Mouse (Mus musculus): ENCODE measurements around the gene Polr2l. TPM values are rescaled to one million over a fixed set of nuclear protein-coding genes. Genes with fewer than 3 reads are reported as not detected.

Polr2l gene
- polyA plus RNA-seq, 1 experiment: 29.0 TPM

GRCm38 (mm10) chr7:141443828-141444237 is 31.1 kb downstream of the Polr2l start, which contains the start of gene Pidd1:
Pidd1 (minus strand) TSS chr7:141444025.
- Histone ChIP-seq H3K4me1 (ENCODE audit: control insufficient read depth, insufficient read depth, low read length) (peaks cover 11% of the 10 kb centered on the region; the same call in 1 of the 2 replicates), H3K4me3 (replicated peaks; ENCODE audit: extremely low read depth, low read depth, low read length) (peak within 1 kb of the TSS; percentile 52)
- WGBS: under 1% methylated on average over 25 of the region's 25 CpGs
- TF ChIP-seq CTCF (IDR thresholded peaks at IDR 0.05; ENCODE audit: insufficient read depth, low read length) (no peak), POLR2A (IDR thresholded peaks at IDR 0.05; ENCODE audit: borderline replicate concordance, extremely low read depth, low read depth, low read length) (peak; percentile 20; the same call in 1 of the 2 replicates)
- DNase-seq: peak; percentile 69

- DNase-seq: no peak
- 14% methylated on average over 12 of the region's 12 CpGs for WGBS
- peaks cover 8% of the 10 kb centered on the region; the same call in 1 of the 2 replicates for H3K4me1 ChIP-seq (ENCODE audit: control insufficient read depth, insufficient read depth, low read length)
- no peak for TF ChIP-seq POLR2A (IDR thresholded peaks at IDR 0.05; ENCODE audit: borderline replicate concordance, extremely low read depth, low read depth, low read length)
- TF ChIP-seq CTCF (IDR thresholded peaks at IDR 0.05; ENCODE audit: insufficient read depth, low read length): no peak
- H3K4me3 ChIP-seq (replicated peaks; ENCODE audit: extremely low read depth, low read depth, low read length): peak overlapping the region; percentile 52
Observed at GRCm38 (mm10) chr7:141443081-141443821, 31.7 kb downstream of the Polr2l start.

GRCm38 (mm10) chr7:141442199-141442598 is 32.7 kb downstream of the Polr2l start:
- DNase-seq: no peak

GRCm38 (mm10) chr7:141441460-141441859 is 33.5 kb downstream of the Polr2l start:
- H3K4me3 ChIP-seq (replicated peaks; ENCODE audit: extremely low read depth, low read depth, low read length): no peak overlapping the region
- TF ChIP-seq CTCF (IDR thresholded peaks at IDR 0.05; ENCODE audit: insufficient read depth, low read length): no peak
- no peak for TF ChIP-seq POLR2A (IDR thresholded peaks at IDR 0.05; ENCODE audit: borderline replicate concordance, extremely low read depth, low read depth, low read length)
- DNase-seq: no peak
- peaks cover 8% of the 10 kb centered on the region; the same call in 1 of the 2 replicates for H3K4me1 ChIP-seq (ENCODE audit: control insufficient read depth, insufficient read depth, low read length)
- WGBS: 95% methylated on average over 9 of the region's 9 CpGs

More at GRCm38 (mm10) chr7:141442199-141442598, 32.7 kb downstream of the Polr2l start:
- TF ChIP-seq POLR2A (IDR thresholded peaks at IDR 0.05; ENCODE audit: borderline replicate concordance, extremely low read depth, low read depth, low read length): no peak
- TF ChIP-seq CTCF (IDR thresholded peaks at IDR 0.05; ENCODE audit: insufficient read depth, low read length): no peak
- WGBS: 94% methylated on average over 13 of the region's 13 CpGs
- no peak overlapping the region for H3K4me3 ChIP-seq (replicated peaks; ENCODE audit: extremely low read depth, low read depth, low read length)
- H3K4me1 ChIP-seq (ENCODE audit: control insufficient read depth, insufficient read depth, low read length): peaks cover 8% of the 10 kb centered on the region; the same call in 1 of the 2 replicates

- H3K4me1 ChIP-seq (ENCODE audit: control insufficient read depth, insufficient read depth, low read length): peaks cover 10% of the 10 kb centered on the region
- peak; percentile 71 for TF ChIP-seq CTCF (IDR thresholded peaks at IDR 0.05; ENCODE audit: insufficient read depth, low read length)
- TF ChIP-seq POLR2A (IDR thresholded peaks at IDR 0.05; ENCODE audit: borderline replicate concordance, extremely low read depth, low read depth, low read length): no peak
- peak; percentile 54 for DNase-seq
- no peak overlapping the region for H3K4me3 ChIP-seq (replicated peaks; ENCODE audit: extremely low read depth, low read depth, low read length)
- 25% methylated on average over 6 of the region's 6 CpGs for WGBS
Observed at GRCm38 (mm10) chr7:141440613-141441012, 34.3 kb downstream of the Polr2l start.

- WGBS: 94% methylated on average over 11 of the region's 11 CpGs
- TF ChIP-seq POLR2A (IDR thresholded peaks at IDR 0.05; ENCODE audit: borderline replicate concordance, extremely low read depth, low read depth, low read length): no peak
- Histone ChIP-seq H3K4me3 (replicated peaks; ENCODE audit: extremely low read depth, low read depth, low read length) (no peak overlapping the region), H3K4me1 (ENCODE audit: control insufficient read depth, insufficient read depth, low read length) (peaks cover 15% of the 10 kb centered on the region)
- no peak for DNase-seq
Observed at GRCm38 (mm10) chr7:141439811-141440210, 35.1 kb downstream of the Polr2l start.

GRCm38 (mm10) chr7:141439140-141439679 is 35.7 kb downstream of the Polr2l start:
- Histone ChIP-seq H3K4me1 (ENCODE audit: control insufficient read depth, insufficient read depth, low read length) (peaks cover 18% of the 10 kb centered on the region), H3K4me3 (replicated peaks; ENCODE audit: extremely low read depth, low read depth, low read length) (no peak overlapping the region)
- no peak for DNase-seq
- WGBS: 97% methylated on average over 10 of the region's 10 CpGs
- TF ChIP-seq POLR2A (IDR thresholded peaks at IDR 0.05; ENCODE audit: borderline replicate concordance, extremely low read depth, low read depth, low read length) (no peak), CTCF (IDR thresholded peaks at IDR 0.05; ENCODE audit: insufficient read depth, low read length) (no peak)

- WGBS: 93% methylated on average over 12 of the region's 12 CpGs
- TF ChIP-seq POLR2A (IDR thresholded peaks at IDR 0.05; ENCODE audit: borderline replicate concordance, extremely low read depth, low read depth, low read length): no peak
- TF ChIP-seq CTCF (IDR thresholded peaks at IDR 0.05; ENCODE audit: insufficient read depth, low read length): no peak
- no peak for DNase-seq
- no peak overlapping the region for H3K4me3 ChIP-seq (replicated peaks; ENCODE audit: extremely low read depth, low read depth, low read length)
- H3K4me1 ChIP-seq (ENCODE audit: control insufficient read depth, insufficient read depth, low read length): peaks cover 15% of the 10 kb centered on the region
Observed at GRCm38 (mm10) chr7:141438201-141438968, 36.5 kb downstream of the Polr2l start.
